Mouse (Mus musculus): ENCODE data around the gene Arhgdib.

DNA sequence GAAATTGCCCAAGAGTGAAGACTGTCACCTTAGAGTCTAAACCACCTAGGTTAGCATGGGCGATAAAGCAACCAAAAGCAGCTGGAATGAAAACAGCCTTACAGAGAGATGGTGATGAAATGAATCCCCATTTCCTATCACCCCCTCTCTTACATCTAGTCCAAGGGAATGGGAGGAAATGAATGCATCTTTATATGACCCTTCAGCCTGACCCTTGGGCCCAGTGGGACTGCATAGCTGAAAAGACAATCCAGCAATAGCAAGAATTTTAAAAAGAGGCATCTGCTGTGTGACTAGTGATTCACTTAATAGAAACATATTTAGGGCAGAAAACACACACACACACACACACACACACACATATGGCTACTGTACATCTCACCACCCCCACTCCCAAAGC lies 14.1 kb downstream of the Arhgdib start:
- TF ChIP-seq CTCF (IDR thresholded peaks at IDR 0.05; ENCODE audit: extremely low read depth, insufficient read depth, low read length): no peak
- TF ChIP-seq POLR2A (IDR thresholded peaks at IDR 0.05; ENCODE audit: extremely low read depth, insufficient read depth, low read length): no peak
